Mouse (Mus musculus) midbrain, embryonic 11.5 days (tissue): ENCODE data around the gene Whrn. TPM values are rescaled to one million over a fixed set of nuclear protein-coding genes. Genes with fewer than 3 reads are reported as not detected.

Experiments used
- ATAC-seq: fragments of 200-750 bp; cut with Nextera tagmentation; 2 replicates; pipeline ENCODE4 v1.8.0; 2017; ENCODE audit warnings: moderate TSS enrichment, moderate library complexity; ENCODE audit not compliant: low FRiP score
- DNase-seq: peaks from one replicate; pipeline ENCODE4 v3.0.0; 2015; ENCODE audit warnings: low spot score; ENCODE audit errors: missing footprints
- H3K27ac ChIP-seq: fragments of 300-500 bp; sonication (generic); 2 replicates; pipeline ENCODE4 v1.5.1; 2014; ENCODE audit warnings: low read depth, low read length
- H3K27me3 ChIP-seq: fragments of 300-500 bp; sonication (generic); 2 replicates; pipeline ENCODE4 v1.6.1; 2014; ENCODE audit warnings: mild to moderate bottlenecking, low read length, moderate library complexity, mixed read lengths; ENCODE audit not compliant: control insufficient read depth, insufficient read depth
- H3K36me3 ChIP-seq: fragments of 300-500 bp; sonication (generic); 2 replicates; pipeline ENCODE4 v1.6.1; 2014; ENCODE audit warnings: mild to moderate bottlenecking, low read length, moderate library complexity, mixed read lengths; ENCODE audit not compliant: control insufficient read depth, insufficient read depth
- H3K4me1 ChIP-seq: fragments of 300-500 bp; sonication (generic); 2 replicates; pipeline ENCODE4 v1.6.1; 2014; ENCODE audit warnings: low read length; ENCODE audit not compliant: control insufficient read depth, insufficient read depth
- H3K4me2 ChIP-seq: fragments of 300-500 bp; sonication (generic); 2 replicates; pipeline ENCODE4 v1.6.1; 2014; ENCODE audit warnings: mild to moderate bottlenecking, moderate library complexity
- H3K4me3 ChIP-seq: fragments of 300-500 bp; sonication (generic); 2 replicates; pipeline ENCODE4 v1.5.1; 2014; ENCODE audit warnings: low read depth, low read length
- H3K9ac ChIP-seq: fragments of 300-500 bp; sonication (generic); 2 replicates; pipeline ENCODE4 v1.6.1; 2014; ENCODE audit warnings: low read length
- H3K9me3 ChIP-seq: fragments of 300-500 bp; sonication (generic); 2 replicates; pipeline ENCODE4 v1.6.1; 2016; ENCODE audit warnings: low read length; ENCODE audit not compliant: control insufficient read depth
- WGBS: fragments of 180-500 bp; shearing (Covaris S2); extraction: QIAGEN DNeasy Blood & Tissue Kit; methylation state at CpG from one replicate; pipeline ENCODE4 v1.1.7; 2014; 5-methylcytosine and 5-hydroxymethylcytosine counted together
- polyA plus RNA-seq: library from polyadenylated mRNA; unstranded; fragments of >200 nt; fragmentation: Nextera tagmentation; extraction: Ambion mirVana; gene quantifications from 2 replicates; pipeline ENCODE4 v1.2.1, GENCODE M21; 2014

Gene Whrn
- polyA plus RNA-seq, 1 experiment from 2014 or later = 9.1 TPM

DNA sequence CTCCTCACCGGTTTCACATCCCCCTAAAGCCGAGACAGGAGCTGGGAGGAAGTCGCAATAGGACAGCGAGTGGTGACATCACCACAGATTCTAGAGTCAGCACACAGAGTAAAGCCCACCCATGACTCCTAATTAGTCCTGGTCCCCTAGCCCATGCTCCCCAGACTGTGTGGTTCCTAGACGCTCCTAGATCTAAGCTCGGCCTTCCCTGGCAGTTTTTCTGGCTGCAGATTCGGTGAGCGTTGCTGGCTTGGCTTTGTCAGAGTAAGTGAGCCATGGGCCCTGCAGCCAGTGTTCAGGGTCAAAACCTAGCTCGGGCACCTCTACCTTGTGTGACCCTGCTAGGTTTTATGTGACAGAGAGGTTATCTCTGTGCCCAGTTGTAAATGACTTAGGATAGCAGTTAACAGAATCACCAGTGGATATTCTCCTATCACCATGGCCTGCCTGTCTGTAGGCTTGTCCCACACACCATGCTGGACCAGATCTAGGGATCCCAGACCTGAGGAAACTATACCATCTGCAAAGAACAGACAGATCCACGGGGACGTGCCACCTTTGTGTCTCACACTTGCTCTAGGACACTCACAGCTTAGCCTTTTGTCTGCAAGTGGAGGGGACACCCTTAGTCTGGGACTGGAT, 105.8 kb downstream of the Whrn start:
- WGBS = 40% methylated on average over 11 of the region's 11 CpGs
- H3K36me3 ChIP-seq = no peaks in the 10 kb centered on the region
- peak overlapping the region; percentile 92 for H3K27ac ChIP-seq
- H3K4me3 ChIP-seq = no peak overlapping the region
- no peaks in the 10 kb centered on the region for H3K27me3 ChIP-seq
- peaks cover 28% of the 10 kb centered on the region for H3K4me1 ChIP-seq
- ATAC-seq (peak; percentile 71), DNase-seq (peak; percentile 92)
- peak overlapping the region; percentile 22; the same call in 1 of the 2 replicates for H3K4me2 ChIP-seq
- 0 out of 2 replicates have a peak overlapping the region, but pooled peaks have one; percentile 28 for H3K9ac ChIP-seq
- H3K9me3 ChIP-seq = no peaks in the 10 kb centered on the region

GRCm38 (mm10) chr4:63389121-63389886, 106.5 kb downstream of the Whrn start:
- no peaks in the 10 kb centered on the region for H3K36me3 ChIP-seq
- H3K4me3 ChIP-seq = no peak overlapping the region
- H3K4me2 ChIP-seq = peak overlapping the region; percentile 22; the same call in 1 of the 2 replicates
- peak overlapping the region; percentile 31; the same call in 1 of the 2 replicates for H3K9ac ChIP-seq
- 12% methylated on average over 8 of the region's 8 CpGs for WGBS
- DNase-seq (peak; percentile 96), ATAC-seq (peak; percentile 85)
- peak overlapping the region; percentile 92 for H3K27ac ChIP-seq
- H3K4me1 ChIP-seq = peaks cover 28% of the 10 kb centered on the region
- no peaks in the 10 kb centered on the region for H3K27me3 ChIP-seq
- H3K9me3 ChIP-seq = no peaks in the 10 kb centered on the region

GRCm38 (mm10) chr4:63388029-63388428, 107.8 kb downstream of the Whrn start:
- Histone ChIP-seq H3K9ac (no peak overlapping the region), H3K4me3 (no peak overlapping the region), H3K9me3 (no peaks in the 10 kb centered on the region), H3K4me1 (peaks cover 28% of the 10 kb centered on the region), H3K27me3 (no peaks in the 10 kb centered on the region), H3K27ac (no peak overlapping the region), H3K36me3 (no peaks in the 10 kb centered on the region), H3K4me2 (no peak overlapping the region)
- ATAC-seq (no peak), DNase-seq (no peak)
- 71% methylated on average over 6 of the region's 6 CpGs for WGBS

DNA sequence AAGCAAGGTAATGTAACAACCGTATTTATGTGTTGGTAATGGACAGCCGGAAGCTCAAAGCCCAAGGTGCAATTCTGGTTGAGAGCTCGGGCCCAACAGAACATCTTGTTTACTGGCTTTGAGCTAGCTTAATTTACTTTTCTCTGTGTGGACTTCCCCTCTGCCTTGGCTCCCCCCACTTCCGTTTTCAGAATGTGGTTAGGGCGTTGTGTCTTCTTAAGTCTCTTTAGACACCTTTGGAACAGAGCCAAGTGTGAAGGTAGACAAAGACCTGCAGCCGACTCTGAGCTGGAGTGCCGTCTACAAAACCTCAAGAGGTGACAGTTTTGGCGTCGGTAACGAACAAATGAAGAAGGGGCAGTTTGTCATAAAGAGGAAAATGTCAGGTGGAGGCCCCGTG, 110.0 kb downstream of the Whrn start:
- Histone ChIP-seq H3K4me2 (no peak overlapping the region), H3K9ac (no peak overlapping the region), H3K9me3 (no peaks in the 10 kb centered on the region), H3K36me3 (0 out of 2 replicates have a peak, but pooled peaks cover 3% of the 10 kb centered on the region), H3K4me1 (peaks cover 28% of the 10 kb centered on the region), H3K27me3 (no peaks in the 10 kb centered on the region), H3K4me3 (no peak overlapping the region), H3K27ac (no peak overlapping the region)
- ATAC-seq (no peak), DNase-seq (no peak)
- 89% methylated on average over 11 of the region's 11 CpGs for WGBS

DNA sequence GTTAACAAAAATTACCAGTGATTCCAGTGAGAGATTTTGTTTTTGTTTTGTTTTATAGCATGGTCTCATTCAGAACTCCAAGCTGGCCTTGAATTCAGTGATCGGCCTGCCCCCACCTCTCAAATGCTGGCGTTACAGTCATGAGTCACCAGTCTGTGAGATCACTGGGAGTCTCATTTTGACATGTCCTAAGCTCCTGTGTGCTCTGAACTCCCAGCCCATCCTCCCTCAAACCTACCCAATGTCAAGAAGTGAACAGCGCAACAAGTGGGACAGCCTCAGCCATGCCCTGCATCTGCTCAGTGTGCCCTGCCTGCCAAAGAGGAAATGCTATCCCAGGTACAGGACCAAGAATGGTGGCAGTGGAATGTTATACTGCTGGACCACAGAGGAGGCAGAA, 110.5 kb downstream of the Whrn start:
- Histone ChIP-seq H3K4me1 (peaks cover 24% of the 10 kb centered on the region), H3K9ac (no peak overlapping the region), H3K27ac (no peak overlapping the region), H3K4me3 (no peak overlapping the region), H3K4me2 (no peak overlapping the region), H3K27me3 (no peaks in the 10 kb centered on the region), H3K9me3 (no peaks in the 10 kb centered on the region), H3K36me3 (0 out of 2 replicates have a peak, but pooled peaks cover 3% of the 10 kb centered on the region)
- DNase-seq = no peak
- no peak for ATAC-seq
- 91% methylated on average over 3 of the region's 3 CpGs for WGBS

DNA sequence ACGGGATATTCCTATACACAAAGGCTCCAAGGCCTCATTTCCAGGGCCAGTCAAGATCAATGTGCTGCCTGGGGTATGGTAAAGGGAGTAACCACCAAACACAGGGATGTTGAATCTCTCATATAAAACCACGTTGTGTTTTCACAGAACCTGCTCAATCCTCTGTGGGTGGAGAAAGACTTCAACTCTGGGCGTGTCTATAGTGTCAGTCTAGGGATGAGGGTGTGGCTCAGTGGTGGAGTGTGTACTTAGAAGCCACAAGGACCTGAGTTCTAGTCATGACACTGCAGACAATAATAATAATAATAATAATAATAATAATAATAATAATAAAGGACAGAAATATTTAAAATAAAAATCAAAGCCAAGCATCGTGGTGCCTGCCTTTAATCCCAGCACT, 111.5 kb downstream of the Whrn start:
- 87% methylated on average over 4 of the region's 4 CpGs for WGBS

DNA sequence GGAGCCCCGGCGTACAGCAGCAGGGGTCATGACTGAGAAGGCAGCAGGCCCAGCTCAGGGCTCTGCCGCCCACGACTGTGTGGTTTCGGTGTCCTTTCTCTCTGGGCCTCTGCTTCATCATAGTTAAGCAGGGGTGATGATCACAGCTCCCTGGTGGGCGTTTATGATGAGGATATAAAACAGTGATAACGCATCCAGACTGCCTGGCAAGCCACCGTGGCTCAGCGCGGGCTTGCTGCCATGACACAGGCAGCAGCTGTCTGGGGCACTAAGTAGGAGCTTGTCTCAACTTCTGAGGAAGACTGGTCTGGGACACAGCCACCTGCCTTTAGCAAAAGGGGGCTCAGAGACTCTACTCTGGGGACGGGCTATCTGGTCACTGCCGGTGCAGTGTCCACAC, 112.3 kb downstream of the Whrn start:
- no peak overlapping the region for H3K27ac ChIP-seq
- peaks cover 5% of the 10 kb centered on the region for H3K36me3 ChIP-seq
- H3K9ac ChIP-seq = no peak overlapping the region
- no peak overlapping the region for H3K4me3 ChIP-seq
- DNase-seq (no peak), ATAC-seq (no peak)
- WGBS = 90% methylated on average over 12 of the region's 12 CpGs
- H3K4me2 ChIP-seq = no peak overlapping the region
- H3K9me3 ChIP-seq = no peaks in the 10 kb centered on the region
- H3K27me3 ChIP-seq = no peaks in the 10 kb centered on the region
- H3K4me1 ChIP-seq = peaks cover 7% of the 10 kb centered on the region

More for the DNA sequence above, 111.5 kb downstream of the Whrn start:
- ATAC-seq = no peak
- Histone ChIP-seq H3K27ac (no peak overlapping the region), H3K4me3 (no peak overlapping the region), H3K9ac (no peak overlapping the region), H3K9me3 (no peaks in the 10 kb centered on the region), H3K27me3 (no peaks in the 10 kb centered on the region), H3K36me3 (peaks cover 3% of the 10 kb centered on the region), H3K4me1 (peaks cover 15% of the 10 kb centered on the region), H3K4me2 (no peak overlapping the region)
- DNase-seq = no peak

GRCm38 (mm10) chr4:63382676-63383369, 113.0 kb downstream of the Whrn start:
- 92% methylated on average over 4 of the region's 4 CpGs for WGBS
- DNase-seq = no peak
- no peak for ATAC-seq
- H3K36me3 ChIP-seq = peaks cover 5% of the 10 kb centered on the region
- H3K27me3 ChIP-seq = no peaks in the 10 kb centered on the region
- peaks cover 2% of the 10 kb centered on the region; the same call in 1 of the 2 replicates for H3K4me1 ChIP-seq
- H3K9me3 ChIP-seq = no peaks in the 10 kb centered on the region
- H3K4me3 ChIP-seq = no peak overlapping the region
- H3K27ac ChIP-seq = no peak overlapping the region
- H3K4me2 ChIP-seq = no peak overlapping the region
- no peak overlapping the region for H3K9ac ChIP-seq

GRCm38 (mm10) chr4:63377483-63377882, 118.3 kb downstream of the Whrn start:
- Histone ChIP-seq H3K9ac (no peak overlapping the region), H3K27me3 (no peaks in the 10 kb centered on the region), H3K9me3 (no peaks in the 10 kb centered on the region), H3K4me1 (no peaks in the 10 kb centered on the region), H3K4me2 (no peak overlapping the region), H3K4me3 (no peak overlapping the region), H3K36me3 (peaks cover 13% of the 10 kb centered on the region), H3K27ac (no peak overlapping the region)
- ATAC-seq = no peak
- 65% methylated on average over 7 of the region's 7 CpGs for WGBS
- no peak for DNase-seq
